Mouse (Mus musculus): ENCODE results near the gene Aptx. TPM values are rescaled to one million over a fixed set of nuclear protein-coding genes. Genes with fewer than 3 reads are reported as not detected.

Aptx gene
- polyA plus RNA-seq, 1 experiment from 2014 or later, result 45.8 TPM

- H3K9me3 ChIP-seq (ENCODE audit: control insufficient read depth, low read length), result no peaks in the 10 kb centered on the region
- no peak for DNase-seq (ENCODE audit: low spot score, missing footprints)
- no peak overlapping the region for H3K9ac ChIP-seq (ENCODE audit: low read length)
- no peak for ATAC-seq (ENCODE audit: low FRiP score)
- H3K27ac ChIP-seq (ENCODE audit: low read depth, low read length), result no peak overlapping the region
- H3K27me3 ChIP-seq (ENCODE audit: control insufficient read depth, insufficient read depth, low read length), result no peaks in the 10 kb centered on the region
- H3K4me3 ChIP-seq (ENCODE audit: low read depth, low read length), result no peak overlapping the region
- peaks cover 19% of the 10 kb centered on the region for H3K4me1 ChIP-seq (ENCODE audit: control insufficient read depth, insufficient read depth, low read length)
- H3K36me3 ChIP-seq (ENCODE audit: control insufficient read depth, insufficient read depth, low read length), result no peaks in the 10 kb centered on the region; the same call in 1 of the 2 replicates
- WGBS, result 94% methylated on average over 8 of the region's 8 CpGs
- no peak overlapping the region for H3K4me2 ChIP-seq
These were observed 17.9 kb upstream of the Aptx start for GRCm38 (mm10) chr4:40720910-40721309.

- Histone ChIP-seq H3K27me3 (ENCODE audit: control insufficient read depth, insufficient read depth, low read length) (no peaks in the 10 kb centered on the region), H3K4me3 (ENCODE audit: low read depth, low read length) (no peak overlapping the region), H3K4me2 (no peak overlapping the region), H3K9ac (ENCODE audit: low read length) (no peak overlapping the region), H3K4me1 (ENCODE audit: control insufficient read depth, insufficient read depth, low read length) (peaks cover 4% of the 10 kb centered on the region), H3K27ac (ENCODE audit: low read depth, low read length) (no peak overlapping the region), H3K9me3 (ENCODE audit: control insufficient read depth, low read length) (no peaks in the 10 kb centered on the region), H3K36me3 (ENCODE audit: control insufficient read depth, insufficient read depth, low read length) (no peaks in the 10 kb centered on the region)
- 90% methylated on average over 3 of the region's 3 CpGs for whole genome bisulfite sequencing
- ATAC-seq (ENCODE audit: low FRiP score) (no peak), DNase-seq (ENCODE audit: low spot score, missing footprints) (no peak)
These were observed 14.1 kb upstream of the Aptx start for GRCm38 (mm10) chr4:40717141-40717540.

GRCm38 (mm10) chr4:40703710-40704275 lies 799 bp upstream of the Aptx start:
- Histone ChIP-seq H3K9me3 (ENCODE audit: control insufficient read depth, low read length) (no peaks in the 10 kb centered on the region), H3K9ac (ENCODE audit: low read length) (peak overlapping the region; percentile 74), H3K36me3 (ENCODE audit: control insufficient read depth, insufficient read depth, low read length) (no peaks in the 10 kb centered on the region), H3K4me3 (ENCODE audit: low read depth, low read length) (peak overlapping the region; percentile 62), H3K27ac (ENCODE audit: low read depth, low read length) (peak overlapping the region; percentile 81), H3K4me2 (peak overlapping the region; percentile 72), H3K27me3 (ENCODE audit: control insufficient read depth, insufficient read depth, low read length) (no peaks in the 10 kb centered on the region), H3K4me1 (ENCODE audit: control insufficient read depth, insufficient read depth, low read length) (peaks cover 16% of the 10 kb centered on the region)
- 36% methylated on average over 9 of the region's 9 CpGs for WGBS
- ATAC-seq (ENCODE audit: low FRiP score) (no peak), DNase-seq (ENCODE audit: low spot score, missing footprints) (no peak)

GRCm38 (mm10) chr4:40701796-40702195 lies 1.2 kb downstream of the Aptx start:
- Histone ChIP-seq H3K36me3 (ENCODE audit: control insufficient read depth, insufficient read depth, low read length) (no peaks in the 10 kb centered on the region), H3K9ac (ENCODE audit: low read length) (peak overlapping the region; percentile 74), H3K27me3 (ENCODE audit: control insufficient read depth, insufficient read depth, low read length) (no peaks in the 10 kb centered on the region), H3K27ac (ENCODE audit: low read depth, low read length) (no peak overlapping the region), H3K4me1 (ENCODE audit: control insufficient read depth, insufficient read depth, low read length) (peaks cover 16% of the 10 kb centered on the region), H3K4me2 (peak overlapping the region; percentile 72), H3K4me3 (ENCODE audit: low read depth, low read length) (peak overlapping the region; percentile 62), H3K9me3 (ENCODE audit: control insufficient read depth, low read length) (no peaks in the 10 kb centered on the region)
- ATAC-seq (ENCODE audit: low FRiP score) (no peak), DNase-seq (ENCODE audit: low spot score, missing footprints) (no peak)
- WGBS, result 88% methylated on average over 3 of the region's 3 CpGs

GRCm38 (mm10) chr4:40700216-40700615 lies 2.8 kb downstream of the Aptx start:
- H3K4me1 ChIP-seq (ENCODE audit: control insufficient read depth, insufficient read depth, low read length), result peaks cover 16% of the 10 kb centered on the region
- H3K4me2 ChIP-seq, result no peak overlapping the region
- no peak overlapping the region for H3K9ac ChIP-seq (ENCODE audit: low read length)
- DNase-seq (ENCODE audit: low spot score, missing footprints), result no peak
- H3K36me3 ChIP-seq (ENCODE audit: control insufficient read depth, insufficient read depth, low read length), result no peaks in the 10 kb centered on the region
- ATAC-seq (ENCODE audit: low FRiP score), result no peak
- H3K9me3 ChIP-seq (ENCODE audit: control insufficient read depth, low read length), result no peaks in the 10 kb centered on the region
- H3K4me3 ChIP-seq (ENCODE audit: low read depth, low read length), result no peak overlapping the region
- no peak overlapping the region for H3K27ac ChIP-seq (ENCODE audit: low read depth, low read length)
- 84% methylated on average over 8 of the region's 8 CpGs for WGBS
- no peaks in the 10 kb centered on the region for H3K27me3 ChIP-seq (ENCODE audit: control insufficient read depth, insufficient read depth, low read length)

GRCm38 (mm10) chr4:40697059-40697458 lies 5.9 kb downstream of the Aptx start:
- 0 out of 2 replicates have a peak, but pooled peaks cover 6% of the 10 kb centered on the region for H3K36me3 ChIP-seq (ENCODE audit: control insufficient read depth, insufficient read depth, low read length)
- no peak overlapping the region for H3K9ac ChIP-seq (ENCODE audit: low read length)
- H3K27me3 ChIP-seq (ENCODE audit: control insufficient read depth, insufficient read depth, low read length), result no peaks in the 10 kb centered on the region
- H3K27ac ChIP-seq (ENCODE audit: low read depth, low read length), result no peak overlapping the region
- H3K4me3 ChIP-seq (ENCODE audit: low read depth, low read length), result no peak overlapping the region
- no peaks in the 10 kb centered on the region for H3K9me3 ChIP-seq (ENCODE audit: control insufficient read depth, low read length)
- no peak overlapping the region for H3K4me2 ChIP-seq
- ATAC-seq (ENCODE audit: low FRiP score) (no peak), DNase-seq (ENCODE audit: low spot score, missing footprints) (no peak)
- H3K4me1 ChIP-seq (ENCODE audit: control insufficient read depth, insufficient read depth, low read length), result peaks cover 5% of the 10 kb centered on the region; the same call in 1 of the 2 replicates
- WGBS, result 83% methylated on average over 7 of the region's 7 CpGs

GRCm38 (mm10) chr4:40691100-40691499 lies 11.9 kb downstream of the Aptx start:
- ATAC-seq (ENCODE audit: low FRiP score), result no peak
- Histone ChIP-seq H3K27me3 (ENCODE audit: control insufficient read depth, insufficient read depth, low read length) (no peaks in the 10 kb centered on the region), H3K9me3 (ENCODE audit: control insufficient read depth, low read length) (no peaks in the 10 kb centered on the region), H3K4me1 (ENCODE audit: control insufficient read depth, insufficient read depth, low read length) (no peaks in the 10 kb centered on the region), H3K27ac (ENCODE audit: low read depth, low read length) (no peak overlapping the region), H3K4me2 (no peak overlapping the region), H3K9ac (ENCODE audit: low read length) (no peak overlapping the region), H3K4me3 (ENCODE audit: low read depth, low read length) (no peak overlapping the region), H3K36me3 (ENCODE audit: control insufficient read depth, insufficient read depth, low read length) (peaks cover 16% of the 10 kb centered on the region)
- WGBS, result 88% methylated on average over 11 of the region's 11 CpGs
- DNase-seq (ENCODE audit: low spot score, missing footprints), result no peak

- Histone ChIP-seq H3K36me3 (ENCODE audit: control insufficient read depth, insufficient read depth, low read length) (peaks cover 9% of the 10 kb centered on the region), H3K4me3 (ENCODE audit: low read depth, low read length) (no peak overlapping the region), H3K9me3 (ENCODE audit: control insufficient read depth, low read length) (no peaks in the 10 kb centered on the region), H3K27ac (ENCODE audit: low read depth, low read length) (no peak overlapping the region), H3K9ac (ENCODE audit: low read length) (no peak overlapping the region), H3K27me3 (ENCODE audit: control insufficient read depth, insufficient read depth, low read length) (no peaks in the 10 kb centered on the region), H3K4me2 (no peak overlapping the region), H3K4me1 (ENCODE audit: control insufficient read depth, insufficient read depth, low read length) (no peaks in the 10 kb centered on the region)
- ATAC-seq (ENCODE audit: low FRiP score) (no peak), DNase-seq (ENCODE audit: low spot score, missing footprints) (no peak)
- 86% methylated on average over 2 of the region's 2 CpGs for WGBS
These were observed 19.7 kb downstream of the Aptx start for GRCm38 (mm10) chr4:40683306-40683705.

- H3K27ac ChIP-seq (ENCODE audit: low read depth, low read length), result no peak overlapping the region
- peaks cover 8% of the 10 kb centered on the region for H3K36me3 ChIP-seq (ENCODE audit: control insufficient read depth, insufficient read depth, low read length)
- no peaks in the 10 kb centered on the region for H3K27me3 ChIP-seq (ENCODE audit: control insufficient read depth, insufficient read depth, low read length)
- no peak for DNase-seq (ENCODE audit: low spot score, missing footprints)
- H3K4me2 ChIP-seq, result no peak overlapping the region
- no peaks in the 10 kb centered on the region for H3K4me1 ChIP-seq (ENCODE audit: control insufficient read depth, insufficient read depth, low read length)
- H3K9me3 ChIP-seq (ENCODE audit: control insufficient read depth, low read length), result no peaks in the 10 kb centered on the region
- no peak overlapping the region for H3K4me3 ChIP-seq (ENCODE audit: low read depth, low read length)
- ATAC-seq (ENCODE audit: low FRiP score), result 0 out of 2 replicates have a peak, but pooled peaks have one; percentile 19
- no peak overlapping the region for H3K9ac ChIP-seq (ENCODE audit: low read length)
- 88% methylated on average over 5 of the region's 5 CpGs for WGBS
These were observed 20.6 kb downstream of the Aptx start for GRCm38 (mm10) chr4:40682359-40682758.

Data from midbrain, embryonic 11.5 days (tissue).